Mouse (Mus musculus): ENCODE results near the gene Slc38a6.

Gene Slc38a6

DNA sequence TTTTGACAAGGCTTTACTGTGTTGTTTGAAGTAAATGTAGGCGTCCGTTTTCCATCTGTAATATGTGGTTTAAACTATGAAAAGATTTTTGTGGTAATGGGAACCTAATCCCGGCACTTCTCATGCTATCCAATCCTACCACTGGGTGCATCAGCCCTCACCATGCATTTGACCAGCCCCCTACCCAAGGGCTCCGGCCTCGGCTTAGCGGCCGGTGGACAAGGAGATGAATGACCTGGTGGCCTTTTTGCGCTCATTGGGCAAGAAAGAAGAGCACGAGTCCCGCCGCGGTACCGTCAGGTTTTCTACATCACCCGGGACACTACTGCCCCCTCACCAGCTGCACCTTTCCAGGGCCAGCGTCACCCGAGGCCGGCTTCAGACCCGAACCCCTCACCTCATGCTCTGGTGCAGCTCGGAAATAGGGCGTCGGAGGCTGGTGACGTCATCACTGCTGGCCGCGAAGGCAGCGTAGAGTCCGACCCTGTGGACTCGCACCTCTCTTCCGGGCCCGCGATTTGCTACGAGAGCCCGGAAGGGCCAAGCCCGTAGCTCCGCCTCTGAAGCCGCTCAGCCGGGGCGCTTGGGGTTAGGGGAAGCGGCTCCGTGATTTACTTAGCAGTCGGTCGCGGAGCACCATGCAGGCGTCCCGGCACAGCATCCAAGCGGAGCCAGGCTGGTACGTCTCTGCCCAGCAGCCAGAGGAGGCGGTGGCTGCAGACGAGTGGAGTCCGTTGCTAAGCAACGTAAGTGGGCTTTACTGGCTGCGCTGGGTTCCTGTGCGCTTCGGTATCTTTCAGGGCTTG, at the start of gene Slc38a6, which contains the start of gene Trmt5:
Gene Slc38a6 (plus strand): TSS at position 493 of the 806 bp plus-strand sequence.
Gene Trmt5 (minus strand): TSS at position 424 of the 806 bp plus-strand sequence.
- in situ Hi-C loops (cut with MboI), result no loop called here

DNA sequence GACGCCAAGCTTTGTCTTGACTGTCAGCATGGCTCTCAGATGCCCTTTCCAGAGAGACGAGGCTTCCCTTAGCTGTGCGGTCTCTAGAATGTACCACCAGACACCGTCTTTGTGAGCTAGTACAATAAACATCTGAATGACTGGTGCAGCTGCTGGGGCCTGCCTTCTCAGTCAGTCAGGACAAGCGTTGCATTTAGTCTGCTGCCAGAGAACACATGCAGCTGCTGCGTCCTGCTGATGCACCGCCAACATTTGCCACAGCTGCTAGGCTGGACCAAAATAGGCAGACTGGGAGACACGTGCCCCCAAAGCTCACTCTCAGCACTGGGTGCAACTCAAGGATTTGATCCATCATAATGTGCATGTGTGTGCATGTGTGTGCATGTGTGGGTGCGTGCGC, 44.6 kb upstream of the Slc38a6 start:
- in situ Hi-C loops (cut with MboI), result no loop called here

DNA sequence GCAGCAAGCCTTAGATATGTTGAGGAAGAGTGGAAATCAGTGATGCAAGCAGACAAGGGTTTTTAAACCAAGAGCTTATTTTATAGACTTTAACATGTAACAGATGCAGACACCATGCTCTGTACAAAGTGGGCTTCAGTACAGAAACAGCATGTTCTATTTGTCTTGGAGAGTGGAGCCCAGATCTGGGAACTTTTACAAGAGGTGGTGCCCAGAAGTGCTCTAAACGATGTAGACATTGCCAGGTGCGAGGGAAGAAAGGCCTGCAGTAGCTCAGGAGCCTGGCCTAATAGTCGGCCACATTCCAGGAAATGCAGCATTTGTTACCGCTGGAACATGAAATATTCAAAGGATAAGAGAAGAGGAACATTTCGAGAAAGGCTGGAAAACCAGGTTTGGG, 40.9 kb upstream of the Slc38a6 start:
- in situ Hi-C loops (cut with MboI), result no loop called here

DNA sequence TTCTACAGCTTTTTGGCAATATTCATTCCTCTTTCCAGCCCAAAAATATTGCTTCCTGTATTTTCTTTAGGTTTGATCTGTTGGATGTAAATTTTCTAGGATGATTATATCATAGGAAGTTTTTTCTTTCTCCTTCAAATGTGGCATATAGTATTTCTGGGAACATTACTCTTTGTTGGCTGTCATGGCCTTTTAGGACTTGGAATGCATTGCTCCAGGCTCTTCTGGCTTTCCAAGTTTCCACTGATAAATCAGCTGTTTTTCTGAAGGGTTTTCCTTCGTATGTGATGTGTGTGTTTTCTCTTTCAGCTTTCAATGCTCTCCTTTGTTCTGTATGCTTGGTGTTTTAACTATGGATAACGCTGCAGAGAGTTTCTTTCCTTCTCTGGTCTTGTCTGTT, 31.6 kb upstream of the Slc38a6 start:
- in situ Hi-C loops (cut with MboI), result no loop called here

DNA sequence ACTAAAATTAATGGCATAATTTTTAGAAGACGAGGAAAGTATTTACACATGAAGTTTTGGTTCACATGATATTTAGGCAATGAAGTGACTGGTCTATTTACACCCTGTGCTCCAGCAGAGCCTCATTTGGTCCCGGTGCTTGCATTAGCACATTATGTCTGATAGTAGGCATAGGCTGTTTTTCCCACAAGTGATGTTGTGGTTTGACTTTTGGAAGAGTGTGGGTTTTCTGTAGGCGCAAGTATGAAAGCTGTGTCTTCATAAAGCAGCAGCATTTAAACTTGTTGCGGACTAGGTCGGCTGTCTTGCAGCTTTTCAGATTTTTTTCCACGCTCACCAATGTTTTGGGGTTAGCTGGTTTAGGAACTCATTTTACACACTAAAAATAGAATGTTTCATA, 27.3 kb upstream of the Slc38a6 start:
- in situ Hi-C loops (cut with MboI), result no loop called here

DNA sequence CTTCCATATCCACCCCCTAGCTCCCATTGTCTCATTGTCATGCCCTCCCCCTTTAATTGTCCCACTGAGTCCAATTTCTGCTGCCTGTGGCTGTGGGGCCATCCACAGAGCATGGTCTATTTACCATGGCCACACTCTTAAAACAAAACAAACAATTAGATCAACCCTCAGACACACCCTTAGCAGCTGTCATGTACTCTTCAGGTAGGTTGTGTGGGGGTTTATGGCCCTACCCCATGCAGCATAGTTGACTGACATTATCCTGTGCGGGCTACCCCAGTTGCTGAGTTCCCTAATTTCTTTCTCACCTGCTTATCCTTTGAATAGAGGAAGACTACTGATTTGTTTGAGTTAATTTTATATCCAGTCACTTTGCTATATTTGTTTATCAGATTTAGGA, 26.2 kb upstream of the Slc38a6 start:
- in situ Hi-C loops (cut with MboI), result no loop called here

DNA sequence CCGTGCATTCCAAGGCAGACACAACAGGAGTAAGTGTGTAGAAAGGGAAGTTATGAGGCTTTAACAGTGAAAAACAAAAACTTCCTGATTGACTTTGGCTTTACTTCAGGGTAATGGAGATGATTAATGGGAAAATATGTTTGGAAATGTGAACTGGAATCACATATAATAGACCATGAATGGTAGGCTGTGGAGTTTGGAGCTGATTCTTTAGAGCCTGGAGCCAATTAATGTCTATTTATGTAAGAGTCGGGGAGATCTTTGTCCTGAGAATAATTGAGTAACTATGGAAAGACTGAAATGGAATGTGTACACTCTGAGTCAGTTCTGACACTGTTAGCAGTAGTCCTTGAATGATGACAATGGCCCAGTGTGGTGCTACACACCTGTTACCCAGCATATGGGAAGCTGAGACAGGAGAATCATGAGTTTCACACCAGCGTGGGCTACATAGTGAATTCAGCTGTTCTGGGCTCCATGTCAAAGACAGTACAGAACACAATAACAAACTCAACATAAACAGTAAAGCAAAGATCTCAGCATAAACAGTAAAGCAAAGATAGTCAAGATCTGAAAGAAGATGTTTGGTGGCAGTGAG, 21.1 kb upstream of the Slc38a6 start:
- in situ Hi-C loops (cut with MboI), result no loop called here

DNA sequence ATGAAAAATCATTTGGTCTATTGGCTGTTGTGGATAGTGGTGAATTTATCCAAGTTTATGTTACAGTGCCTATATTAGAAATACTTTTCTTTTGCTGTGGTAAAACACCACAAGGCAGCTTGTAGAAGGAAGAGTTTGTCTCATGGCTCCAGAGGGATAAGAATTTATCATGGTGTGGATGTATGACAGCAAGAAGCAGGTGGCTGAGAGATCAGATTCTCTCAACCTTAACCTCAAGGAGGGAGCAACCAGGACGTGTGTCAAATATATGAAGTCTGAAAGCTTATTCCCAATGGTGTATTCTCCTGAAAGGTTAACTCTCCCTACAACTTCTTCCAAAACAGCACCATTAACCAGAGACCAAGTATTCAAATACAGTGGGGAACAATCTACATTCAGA, 20.0 kb upstream of the Slc38a6 start:
- in situ Hi-C loops (cut with MboI), result no loop called here

DNA sequence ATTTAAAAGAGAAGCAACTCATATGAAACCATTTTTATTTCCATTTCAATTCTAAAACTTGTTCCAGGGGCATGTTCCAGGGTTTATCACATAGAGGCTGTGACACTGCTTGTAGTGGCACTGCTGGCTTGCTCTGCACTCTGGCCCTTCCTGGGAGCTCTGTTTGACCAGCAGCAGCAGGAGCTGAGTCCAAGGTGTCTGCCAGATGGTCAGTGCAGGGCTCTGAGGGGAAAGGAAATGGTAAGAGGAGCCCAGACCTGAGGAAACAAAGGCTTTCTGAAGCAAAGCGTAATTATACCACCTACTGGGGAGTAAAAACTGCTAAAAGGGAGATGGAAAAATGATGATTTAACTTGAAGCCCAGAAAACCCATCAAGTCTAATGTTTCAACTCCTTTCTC, 18.1 kb upstream of the Slc38a6 start:
- in situ Hi-C loops (cut with MboI), result no loop called here

DNA sequence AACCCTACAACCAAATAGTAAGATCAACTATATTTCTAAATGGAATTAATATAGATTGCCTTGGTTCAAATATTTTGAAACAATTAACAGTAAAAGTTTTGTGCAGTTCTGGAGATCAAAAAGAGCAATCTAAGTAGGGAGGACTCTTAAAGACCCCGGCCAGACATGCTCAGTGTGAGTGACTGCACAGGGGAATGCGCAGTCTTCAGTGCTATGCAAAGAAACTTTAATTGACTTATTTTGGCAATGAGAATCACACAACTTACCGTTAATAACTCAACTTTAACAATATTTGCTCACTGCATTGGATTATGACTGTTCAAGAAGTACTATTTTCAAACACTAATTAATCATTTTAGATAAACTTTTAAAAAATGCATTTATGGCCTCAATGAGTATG, 17.0 kb upstream of the Slc38a6 start:
- in situ Hi-C loops (cut with MboI), result no loop called here

DNA sequence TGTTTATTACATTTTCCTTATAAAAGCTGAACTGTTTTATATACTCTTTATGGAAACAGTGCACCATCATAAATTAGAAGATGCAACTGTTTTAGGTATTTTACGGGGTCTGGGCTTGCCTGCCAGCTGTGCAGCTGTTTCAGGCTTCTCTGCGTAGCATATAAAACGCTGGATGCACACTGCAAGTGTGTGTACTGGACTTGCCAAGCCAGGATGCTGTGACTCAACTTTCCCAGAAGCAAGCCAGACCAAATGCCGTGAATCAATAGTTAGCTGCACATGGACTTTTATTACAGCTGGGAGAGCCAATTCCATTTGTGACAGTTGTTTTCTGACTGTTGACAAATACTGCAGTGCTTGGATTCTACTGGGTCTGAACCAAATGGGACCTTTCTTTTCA, 16.6 kb upstream of the Slc38a6 start:
- in situ Hi-C loops (cut with MboI), result no loop called here

DNA sequence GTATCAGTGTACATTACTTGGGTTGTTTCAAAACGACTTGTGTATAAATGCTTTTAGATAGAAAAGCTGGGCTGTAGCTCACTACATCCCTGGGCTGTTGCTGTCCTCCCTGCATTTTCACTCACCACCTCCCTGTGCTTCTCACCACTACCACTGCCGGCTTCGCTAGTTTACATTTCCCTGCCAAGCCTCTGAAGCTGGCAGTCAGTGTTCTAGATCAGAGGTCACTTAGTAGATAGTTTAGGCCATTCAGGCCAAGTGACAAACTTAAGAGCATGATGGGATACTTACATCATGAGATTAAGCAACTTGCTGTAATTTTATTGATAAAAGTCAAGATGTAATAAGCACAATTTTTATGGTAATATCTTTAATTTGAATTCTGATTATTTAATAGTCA, 11.7 kb upstream of the Slc38a6 start:
- in situ Hi-C loops (cut with MboI), result no loop called here

DNA sequence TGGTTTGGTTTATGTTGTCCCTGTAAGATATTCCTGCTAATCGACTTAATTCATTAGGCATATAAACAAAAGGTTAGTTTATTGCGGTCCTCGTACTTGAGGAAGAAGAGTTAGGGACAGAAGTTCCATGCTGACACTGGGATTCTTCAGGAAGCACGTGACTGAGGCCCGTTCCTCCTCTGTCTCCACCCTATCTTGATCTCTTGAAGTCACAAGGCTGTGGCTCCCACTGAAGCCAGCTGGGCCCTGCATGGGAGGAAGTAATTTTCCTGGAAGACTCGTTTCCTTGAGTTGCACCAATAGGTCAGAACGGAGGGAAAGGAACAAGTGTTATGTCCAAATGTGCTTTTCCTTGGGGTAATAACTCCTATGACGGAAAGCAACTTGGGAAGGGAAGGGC, 1.0 kb downstream of the Slc38a6 start:
- in situ Hi-C loops (cut with MboI), result no loop called here

DNA sequence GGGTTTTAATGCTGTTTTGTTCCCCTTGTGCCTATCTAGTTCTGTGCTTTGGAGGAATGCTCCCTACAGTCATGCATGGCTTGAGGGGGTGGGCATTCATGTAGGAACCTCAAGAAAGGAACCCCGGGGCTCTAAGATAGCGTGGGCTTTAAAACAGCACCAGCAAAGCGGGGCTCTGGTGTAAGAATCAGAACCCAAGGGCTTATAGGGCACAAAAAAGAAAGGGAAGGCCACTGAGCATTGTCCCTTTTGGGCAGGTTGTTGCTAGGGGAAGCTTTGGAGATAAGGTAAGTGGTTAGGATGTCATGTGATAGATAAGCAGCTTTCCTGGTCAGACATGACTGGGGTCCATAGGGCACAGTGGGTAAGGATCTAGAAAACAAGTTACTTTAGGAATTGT, 2.0 kb downstream of the Slc38a6 start:
- in situ Hi-C loops (cut with MboI), result no loop called here

DNA sequence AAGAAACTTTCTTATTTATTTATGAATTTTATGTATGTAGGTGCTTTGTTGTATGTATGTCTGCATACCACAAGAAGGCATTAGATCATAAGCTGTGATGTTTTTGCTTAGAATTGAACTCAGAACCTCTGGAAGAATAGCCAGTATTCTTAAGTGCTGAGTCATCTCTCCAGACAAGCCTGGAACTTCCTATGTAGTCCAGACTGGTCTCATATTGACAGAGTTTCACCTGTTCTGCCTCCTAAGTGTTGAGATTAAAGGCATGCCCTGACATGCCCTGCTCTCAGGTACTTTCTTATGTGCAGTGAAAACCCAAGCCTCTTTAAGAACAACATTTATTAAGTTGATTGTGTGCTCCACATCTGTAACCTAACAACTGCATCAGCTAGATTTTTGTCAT, 8.3 kb downstream of the Slc38a6 start:
- in situ Hi-C loops (cut with MboI), result no loop called here

DNA sequence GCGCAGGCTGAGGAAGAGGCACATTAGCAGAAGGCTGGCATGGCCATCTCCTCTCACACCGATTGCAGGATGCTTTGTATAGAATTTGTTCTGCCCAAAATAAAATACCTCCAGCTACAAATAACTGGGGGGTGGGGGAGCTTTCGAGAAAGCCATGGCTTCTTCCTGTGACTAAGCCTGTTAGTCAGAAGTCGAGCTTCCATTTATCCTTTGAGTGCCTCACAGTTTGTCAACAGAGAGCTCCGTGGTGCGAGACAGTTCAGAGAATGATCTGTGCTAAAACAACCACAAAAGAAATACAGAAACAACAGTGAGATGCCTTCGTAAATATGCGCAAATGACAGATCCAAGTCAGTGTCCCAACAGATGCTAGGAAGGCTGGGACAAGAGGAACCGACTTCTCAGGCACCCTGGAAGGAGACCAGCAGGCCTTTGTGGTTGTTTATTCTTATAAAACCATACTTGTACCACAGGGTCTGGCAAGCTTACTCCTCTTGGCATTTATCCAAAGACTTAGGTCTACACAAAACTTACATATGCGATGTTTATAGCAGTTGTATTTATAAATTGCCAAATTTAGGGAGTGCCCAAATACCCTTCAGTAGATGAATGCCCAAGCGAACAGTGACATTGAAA, 9.0 kb downstream of the Slc38a6 start:
- in situ Hi-C loops (cut with MboI), result no loop called here

DNA sequence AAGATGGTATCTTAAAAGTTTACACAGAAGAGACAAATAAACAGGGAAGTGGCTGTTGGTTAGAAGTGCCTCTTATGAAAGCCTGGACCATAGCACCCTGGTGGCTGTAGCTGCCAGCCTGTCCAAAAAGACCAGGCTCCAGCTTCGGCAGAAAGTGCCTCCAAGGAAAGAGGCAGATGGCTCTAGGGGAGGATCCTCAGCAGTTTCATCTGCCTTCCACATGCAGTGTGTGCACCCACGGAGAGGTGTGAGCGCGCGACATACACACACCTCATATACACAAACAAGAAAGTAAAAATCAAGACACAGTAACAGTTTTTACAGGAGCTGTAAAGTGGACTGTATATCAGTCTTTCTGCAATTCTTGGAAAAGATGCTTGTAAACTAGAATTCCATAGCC, 12.0 kb downstream of the Slc38a6 start:
- in situ Hi-C loops (cut with MboI), result no loop called here

DNA sequence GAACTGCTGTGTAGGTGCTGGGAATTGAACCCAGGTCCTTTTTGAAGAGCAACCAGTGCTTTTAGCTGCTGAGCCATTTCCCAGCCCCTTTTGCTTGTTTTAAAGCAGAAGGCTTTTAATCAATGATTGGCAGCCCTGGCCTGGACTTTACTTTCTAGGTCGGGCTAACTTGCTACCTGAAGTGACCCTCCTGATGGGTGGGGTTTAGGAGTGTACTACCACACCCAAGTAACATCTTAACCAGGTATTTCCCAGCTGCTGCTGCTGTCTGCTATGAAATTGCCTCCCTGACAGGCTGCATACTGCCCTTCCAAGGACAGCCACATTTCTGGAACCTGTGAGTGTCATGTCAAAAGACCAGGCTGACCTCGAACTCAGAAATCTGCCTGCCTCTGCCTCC, 14.0 kb downstream of the Slc38a6 start:
- in situ Hi-C loops (cut with MboI), result no loop called here

DNA sequence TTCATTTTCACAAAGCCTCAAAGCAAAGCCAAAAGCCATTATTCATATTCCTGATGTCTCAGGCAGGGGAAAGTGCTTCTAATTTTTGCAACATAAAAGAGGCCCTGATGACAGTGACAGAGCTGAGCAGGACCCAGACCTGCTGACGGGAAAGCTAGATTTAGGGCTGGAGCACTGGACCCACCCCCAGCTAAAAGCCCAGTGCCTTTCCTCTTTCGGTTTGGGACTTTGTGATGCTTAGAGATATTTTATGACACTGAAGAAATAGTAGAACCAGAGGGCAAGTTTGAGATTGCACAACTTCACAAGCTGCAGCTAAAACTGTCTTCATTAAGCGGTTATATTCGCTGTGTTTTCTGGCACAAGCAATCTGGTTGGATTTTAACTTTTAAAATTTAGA, 18.1 kb downstream of the Slc38a6 start:
- in situ Hi-C loops (cut with MboI), result no loop called here

DNA sequence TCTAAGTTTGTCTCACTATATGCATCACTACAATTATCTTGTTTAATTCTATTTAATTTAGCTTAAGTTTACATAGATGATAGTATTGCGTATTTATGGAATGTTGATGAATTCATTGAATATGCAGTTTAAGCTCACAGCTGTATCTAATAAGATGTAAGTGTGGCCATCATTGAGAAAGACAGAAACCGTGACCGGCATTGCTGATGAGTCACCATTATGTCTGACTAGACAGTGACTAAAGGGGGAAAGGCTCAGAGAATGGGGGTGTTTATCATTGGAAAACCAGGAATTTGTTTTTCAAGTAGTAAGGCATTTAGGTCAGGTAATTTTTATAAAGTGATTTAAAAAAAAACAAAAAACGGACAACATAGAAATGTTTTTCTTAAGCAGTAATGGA, 21.2 kb downstream of the Slc38a6 start:
- in situ Hi-C loops (cut with MboI), result no loop called here

DNA sequence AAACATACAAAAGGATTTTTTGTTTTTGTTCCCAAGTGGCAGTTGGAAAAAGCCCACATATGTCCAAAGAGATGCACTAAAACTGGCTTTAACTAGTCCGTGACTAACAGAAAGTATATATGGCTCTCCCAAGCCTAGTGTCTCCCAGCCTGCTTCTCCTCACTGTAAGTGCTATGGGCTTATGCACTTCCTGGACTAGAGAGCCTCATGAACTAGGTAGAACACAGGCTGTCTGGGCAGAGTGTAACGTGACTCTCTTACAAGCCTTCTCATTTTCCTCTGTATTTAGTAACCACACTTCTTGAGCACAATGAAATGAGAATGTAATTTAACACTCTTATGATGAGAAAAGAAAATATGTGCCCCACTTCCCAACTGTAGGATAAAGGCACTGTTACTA, 22.1 kb downstream of the Slc38a6 start:
- in situ Hi-C loops (cut with MboI), result no loop called here

DNA sequence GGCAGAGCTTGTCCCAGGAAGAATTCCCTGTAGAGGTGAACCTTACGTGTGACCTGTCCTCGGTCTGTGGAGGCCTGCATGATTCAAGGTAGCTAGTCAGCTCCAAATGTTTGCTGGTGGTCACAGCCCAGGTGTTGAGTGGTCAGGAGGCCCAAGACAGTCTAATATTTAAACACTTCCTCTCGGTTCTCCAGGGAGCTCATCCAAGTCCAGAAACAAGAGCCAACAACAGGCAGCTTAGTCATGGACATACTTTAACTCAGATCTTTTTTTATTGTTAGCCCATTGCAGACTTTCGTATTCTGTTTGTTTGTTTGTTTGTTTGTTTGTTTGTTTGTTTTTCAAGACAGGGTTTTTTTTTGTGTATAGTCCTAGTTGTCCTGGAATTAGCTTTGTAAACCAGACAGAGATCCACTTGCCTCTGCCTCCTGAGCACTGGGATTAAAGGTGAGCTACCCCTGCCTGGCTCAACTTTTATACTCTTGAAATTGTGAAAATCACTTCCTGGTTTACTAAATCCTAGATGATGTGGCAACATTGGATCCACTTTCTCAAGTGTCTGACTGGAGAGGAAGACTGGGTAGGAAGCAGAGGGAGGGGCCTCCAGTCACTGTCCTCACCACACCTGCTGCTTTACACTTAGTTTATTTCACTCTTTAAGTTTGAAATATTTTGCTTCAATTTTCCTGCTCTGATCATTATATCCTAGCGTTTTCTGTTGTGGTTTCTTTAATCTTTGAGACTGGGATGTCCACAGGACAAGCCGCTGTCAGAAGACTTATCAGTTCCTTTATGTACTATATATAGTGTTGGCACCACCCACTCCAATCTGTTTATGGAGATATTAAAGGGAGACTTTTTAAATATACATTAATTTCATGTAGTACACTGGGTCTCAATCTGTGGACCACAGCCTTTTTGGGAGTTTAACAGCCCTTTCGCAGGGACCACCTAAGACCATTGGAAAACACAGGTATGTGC, 31.4 kb downstream of the Slc38a6 start:
- in situ Hi-C loops (cut with MboI), result no loop called here
